Mouse (Mus musculus) testis, adult 2 months (tissue): ENCODE data around the gene Hmga1.

ENCODE experiments used
- CTCF ChIP-seq: fragments of 200-500 bp; IDR thresholded peaks from 2 replicates; pipeline ENCODE4 v1.5.1; 2012; ENCODE audit warnings: low read depth, mild to moderate bottlenecking, inconsistent platforms, low read length, moderate library complexity; ENCODE audit not compliant: control insufficient read depth, insufficient read depth, insufficient replicate concordance
- POLR2A ChIP-seq: fragments of 200-500 bp; IDR thresholded peaks from 2 replicates; pipeline ENCODE4 v1.6.1; 2012; ENCODE audit warnings: low read depth, mild to moderate bottlenecking, inconsistent platforms, low read length, moderate library complexity; ENCODE audit not compliant: control insufficient read depth

GRCm38 (mm10) chr17:27549234-27549633, 7.1 kb upstream of the Hmga1 start:
- TF ChIP-seq POLR2A (no peak), CTCF (no peak)
